Mouse (Mus musculus): Measurements from ENCODE around the gene Sdhb.

- TF ChIP-seq POLR2A (IDR thresholded peaks at IDR 0.05; ENCODE audit: insufficient read depth, low read depth, low read length): no peak
- no peak for TF ChIP-seq CTCF (IDR thresholded peaks at IDR 0.05)
- no peak for TF ChIP-seq EP300 (IDR thresholded peaks at IDR 0.05; ENCODE audit: insufficient read depth, low read depth, low read length)
Observed at GRCm38 (mm10) chr4:140989447-140989846, 28.4 kb downstream of the Sdhb start.

Measured in heart, adult 2 months (tissue).